Mouse (Mus musculus) embryonic facial prominence, embryonic 11.5 days (tissue): ENCODE results near the gene Macc1. TPM values are rescaled to one million over a fixed set of nuclear protein-coding genes. Genes with fewer than 3 reads are reported as not detected.
A peak's percentile ranks its signal among the peaks of the same experiment; 100 is the strongest.

ENCODE experiments used
- ATAC-seq: fragments of 200-750 bp; cut with Nextera tagmentation; replicated peaks from 2 replicates; pipeline ENCODE4 v1.8.0; 2017; ENCODE audit warnings: low read depth; ENCODE audit not compliant: insufficient number of reproducible peaks, low FRiP score, low TSS enrichment
- DNase-seq: peaks from one replicate; pipeline ENCODE4 v3.0.0-alpha.2; 2015; ENCODE audit warnings: low spot score
- H3K27ac ChIP-seq: fragments of 300-500 bp; sonication (generic); replicated peaks from 2 replicates; pipeline ENCODE4 v1.5.1; 2014; ENCODE audit warnings: mild to moderate bottlenecking, low read depth, low read length, control low read depth
- H3K27me3 ChIP-seq: fragments of 300-500 bp; sonication (generic); 2 replicates; pipeline ENCODE4 v1.6.1; 2014; ENCODE audit warnings: mild to moderate bottlenecking, low read length, moderate library complexity, mixed read lengths; ENCODE audit not compliant: control insufficient read depth, insufficient read depth
- H3K36me3 ChIP-seq: fragments of 300-500 bp; sonication (generic); replicated peaks from 2 replicates; pipeline ENCODE4 v1.6.1; 2014; ENCODE audit warnings: low read depth, mild to moderate bottlenecking, low read length, moderate library complexity, mixed read lengths; ENCODE audit not compliant: control insufficient read depth, insufficient read depth
- H3K4me1 ChIP-seq: fragments of 300-500 bp; sonication (generic); 2 replicates; pipeline ENCODE4 v1.6.1; 2014; ENCODE audit warnings: low read length, mixed read lengths; ENCODE audit not compliant: control insufficient read depth, insufficient read depth
- H3K4me2 ChIP-seq: fragments of 300-500 bp; sonication (generic); 2 replicates; pipeline ENCODE4 v1.6.1; 2014; ENCODE audit warnings: low read depth, mild to moderate bottlenecking, control low read depth, low read length, moderate library complexity
- H3K4me3 ChIP-seq: fragments of 300-500 bp; sonication (generic); 2 replicates; pipeline ENCODE4 v1.5.1; 2014; ENCODE audit warnings: low read depth, low read length, control low read depth
- H3K9ac ChIP-seq: fragments of 300-500 bp; sonication (generic); replicated peaks from 2 replicates; pipeline ENCODE4 v1.6.1; 2014; ENCODE audit warnings: mild to moderate bottlenecking, control low read depth, low read length
- H3K9me3 ChIP-seq: fragments of 300-500 bp; sonication (generic); replicated peaks from 2 replicates; pipeline ENCODE4 v1.6.1; 2016; ENCODE audit warnings: mild to moderate bottlenecking, low read length, inconsistent platforms, mixed read lengths; ENCODE audit not compliant: control insufficient read depth
- WGBS: fragments of 180-500 bp; shearing (Covaris S2); extraction: QIAGEN DNeasy Blood & Tissue Kit; methylation state at CpG from one replicate; pipeline ENCODE4 v1.1.7; 2014; 5-methylcytosine and 5-hydroxymethylcytosine counted together
- polyA plus RNA-seq: library from polyadenylated mRNA; unstranded; fragments of >200 nt; fragmentation: Nextera tagmentation; extraction: Ambion mirVana; gene quantifications from 2 replicates; pipeline ENCODE4 v1.2.1, GENCODE M21; 2014

The Macc1 gene
- polyA plus RNA-seq, 1 experiment from 2014 or later: 1.1 TPM

DNA sequence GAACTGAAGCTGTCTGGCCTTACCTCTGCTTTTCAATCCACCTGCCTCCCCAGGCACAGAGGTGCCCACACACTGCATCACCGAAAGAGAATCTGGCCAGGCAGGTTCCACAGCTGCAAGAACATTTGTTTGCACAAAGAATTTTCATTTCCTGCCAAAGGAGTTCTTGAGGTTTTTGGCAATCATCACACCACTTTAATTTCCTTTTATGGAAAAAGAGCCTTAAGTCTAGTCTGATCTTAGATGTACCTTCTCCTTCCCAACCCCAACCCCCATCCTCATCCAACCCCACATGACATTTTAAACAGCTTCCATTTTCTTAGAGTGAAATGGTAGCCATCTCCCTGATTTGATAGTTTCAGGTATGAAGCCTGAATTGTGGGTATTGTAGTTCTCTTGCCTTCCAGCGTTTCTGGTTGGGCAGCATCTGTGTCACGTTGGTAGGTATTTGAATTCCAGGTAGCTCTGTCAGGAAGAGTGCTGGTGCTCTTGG is 76.2 kb downstream of the Macc1 start:
- H3K9me3 ChIP-seq: no peaks in the 10 kb centered on the region
- no peak for ATAC-seq
- peak; percentile 24 for DNase-seq
- no peak overlapping the region for H3K4me2 ChIP-seq
- WGBS: 53% methylated on average over 3 of the region's 3 CpGs
- H3K27ac ChIP-seq: no peak overlapping the region
- H3K9ac ChIP-seq: no peak overlapping the region
- no peaks in the 10 kb centered on the region for H3K36me3 ChIP-seq
- H3K4me1 ChIP-seq: no peaks in the 10 kb centered on the region
- no peaks in the 10 kb centered on the region for H3K27me3 ChIP-seq
- H3K4me3 ChIP-seq: no peak overlapping the region

GRCm38 (mm10) chr12:119398046-119398659 is 84.1 kb downstream of the Macc1 start:
- H3K9me3 ChIP-seq: no peaks in the 10 kb centered on the region
- no peaks in the 10 kb centered on the region for H3K4me1 ChIP-seq
- no peak overlapping the region for H3K27ac ChIP-seq
- ATAC-seq: no peak
- H3K9ac ChIP-seq: no peak overlapping the region
- no peak overlapping the region for H3K4me3 ChIP-seq
- no peaks in the 10 kb centered on the region for H3K27me3 ChIP-seq
- no peak for DNase-seq
- no peak overlapping the region for H3K4me2 ChIP-seq
- H3K36me3 ChIP-seq: no peaks in the 10 kb centered on the region
- 87% methylated on average over 2 of the region's 2 CpGs for whole genome bisulfite sequencing

- H3K4me3 ChIP-seq: no peak overlapping the region
- H3K36me3 ChIP-seq: no peaks in the 10 kb centered on the region
- DNase-seq (no peak), ATAC-seq (no peak)
- H3K9ac ChIP-seq: no peak overlapping the region
- no peaks in the 10 kb centered on the region for H3K27me3 ChIP-seq
- H3K4me2 ChIP-seq: no peak overlapping the region
- 91% methylated on average over 1 of the region's 1 CpGs for WGBS
- no peaks in the 10 kb centered on the region for H3K4me1 ChIP-seq
- no peaks in the 10 kb centered on the region for H3K9me3 ChIP-seq
- no peak overlapping the region for H3K27ac ChIP-seq
Observed at GRCm38 (mm10) chr12:119402273-119402672, 88.2 kb downstream of the Macc1 start.

DNA sequence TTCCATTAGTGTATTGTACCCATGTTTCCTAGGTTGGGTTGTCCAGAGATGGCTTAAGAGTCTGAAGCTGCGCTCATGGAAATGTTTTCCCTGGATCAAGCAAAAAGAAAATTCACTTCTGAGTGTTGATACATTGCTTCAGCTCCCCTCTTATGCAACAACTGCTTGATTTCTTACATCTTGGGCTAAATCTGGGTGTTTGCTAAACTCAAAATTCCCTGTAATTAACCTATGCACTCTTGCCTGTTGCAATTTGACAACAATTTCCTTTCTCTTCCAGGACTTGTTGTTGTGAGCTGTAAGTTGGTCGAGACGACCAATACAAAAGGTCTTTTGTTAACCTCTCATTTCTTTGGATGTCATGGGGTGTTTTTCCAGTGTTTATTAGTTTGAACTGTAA is 88.7 kb downstream of the Macc1 start:
- no peak overlapping the region for H3K4me2 ChIP-seq
- no peaks in the 10 kb centered on the region for H3K27me3 ChIP-seq
- H3K4me1 ChIP-seq: no peaks in the 10 kb centered on the region
- no peak overlapping the region for H3K9ac ChIP-seq
- DNase-seq (no peak), ATAC-seq (no peak)
- H3K27ac ChIP-seq: no peak overlapping the region
- H3K4me3 ChIP-seq: no peak overlapping the region
- 34% methylated on average over 3 of the region's 3 CpGs for WGBS
- no peaks in the 10 kb centered on the region for H3K9me3 ChIP-seq
- H3K36me3 ChIP-seq: no peaks in the 10 kb centered on the region

DNA sequence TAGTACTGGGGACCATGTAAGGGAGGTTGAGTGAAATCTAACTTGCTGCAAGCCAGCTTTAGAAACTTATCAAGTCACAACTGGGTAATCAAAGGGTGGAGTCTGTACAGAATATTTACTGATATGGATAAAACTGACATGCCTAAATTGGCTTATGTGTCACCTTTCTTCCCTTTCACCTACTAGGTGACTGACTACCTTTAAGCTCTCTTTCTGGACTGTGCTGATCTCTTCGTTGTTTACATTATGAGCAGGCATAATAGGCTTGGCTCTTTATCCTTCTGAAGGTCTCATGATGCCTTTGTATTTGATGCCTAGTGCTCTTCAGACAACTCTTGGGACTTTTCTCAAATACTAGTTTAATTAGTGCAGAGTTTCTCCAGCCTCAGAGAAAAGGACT is 90.7 kb downstream of the Macc1 start:
- no peak overlapping the region for H3K4me3 ChIP-seq
- no peak for ATAC-seq

GRCm38 (mm10) chr12:119410522-119410921 is 96.5 kb downstream of the Macc1 start:
- no peaks in the 10 kb centered on the region for H3K9me3 ChIP-seq
- DNase-seq (no peak), ATAC-seq (no peak)
- no peaks in the 10 kb centered on the region for H3K4me1 ChIP-seq
- H3K36me3 ChIP-seq: no peaks in the 10 kb centered on the region
- H3K9ac ChIP-seq: no peak overlapping the region
- H3K4me3 ChIP-seq: no peak overlapping the region
- H3K4me2 ChIP-seq: no peak overlapping the region
- no peak overlapping the region for H3K27ac ChIP-seq
- H3K27me3 ChIP-seq: no peaks in the 10 kb centered on the region

More for the DNA sequence above, 90.7 kb downstream of the Macc1 start:
- Histone ChIP-seq H3K4me1 (no peaks in the 10 kb centered on the region), H3K27me3 (no peaks in the 10 kb centered on the region), H3K27ac (no peak overlapping the region), H3K9ac (no peak overlapping the region), H3K9me3 (no peaks in the 10 kb centered on the region), H3K36me3 (no peaks in the 10 kb centered on the region), H3K4me2 (no peak overlapping the region)
- no peak for DNase-seq
- 91% methylated on average over 1 of the region's 1 CpGs for WGBS

DNA sequence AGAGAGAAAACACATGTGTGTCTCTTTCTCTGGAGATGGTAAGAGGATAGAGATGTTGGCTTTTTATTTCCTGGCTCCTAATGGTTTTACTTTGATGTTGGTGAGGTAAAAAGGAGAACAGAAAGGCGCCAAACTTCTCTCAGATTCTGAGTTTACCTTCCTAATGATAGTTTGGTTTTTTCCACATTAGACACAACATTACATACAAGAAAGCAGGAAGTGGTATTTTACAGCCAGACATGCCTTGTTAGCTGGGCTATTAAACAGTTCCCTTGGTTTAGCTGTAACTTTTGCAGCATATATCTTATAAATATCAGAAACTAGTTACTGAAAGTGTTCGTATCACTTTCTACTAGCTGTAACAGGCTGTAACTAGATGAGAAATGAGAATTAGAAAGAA is 96.9 kb downstream of the Macc1 start:
- H3K9me3 ChIP-seq: no peaks in the 10 kb centered on the region
- WGBS: 72% methylated on average over 2 of the region's 2 CpGs
- no peaks in the 10 kb centered on the region for H3K27me3 ChIP-seq
- no peak overlapping the region for H3K4me3 ChIP-seq
- no peaks in the 10 kb centered on the region for H3K36me3 ChIP-seq
- no peak overlapping the region for H3K27ac ChIP-seq
- DNase-seq (no peak), ATAC-seq (no peak)
- H3K9ac ChIP-seq: no peak overlapping the region
- H3K4me1 ChIP-seq: no peaks in the 10 kb centered on the region
- H3K4me2 ChIP-seq: no peak overlapping the region

DNA sequence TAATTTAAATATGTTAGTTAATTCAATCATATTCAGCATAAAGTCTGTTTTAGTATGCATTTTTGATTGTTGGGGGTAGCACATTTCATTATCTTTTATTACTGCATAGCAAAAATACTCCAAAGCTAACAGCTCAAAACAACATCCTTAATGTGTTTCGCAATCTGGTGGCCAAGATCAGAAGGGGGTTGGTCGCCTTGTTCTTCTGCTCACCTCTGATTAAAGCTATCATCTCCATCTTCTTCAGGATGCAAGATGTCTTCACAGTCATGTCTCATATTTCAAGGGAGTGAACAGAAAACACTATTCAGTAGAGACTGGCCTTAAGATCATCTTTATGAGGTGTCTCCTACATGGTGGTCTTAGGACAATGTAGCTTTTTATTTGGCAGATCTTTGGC is 97.9 kb downstream of the Macc1 start:
- no peaks in the 10 kb centered on the region for H3K36me3 ChIP-seq
- H3K9me3 ChIP-seq: no peaks in the 10 kb centered on the region
- H3K27me3 ChIP-seq: no peaks in the 10 kb centered on the region
- DNase-seq (no peak), ATAC-seq (no peak)
- no peak overlapping the region for H3K9ac ChIP-seq
- H3K4me3 ChIP-seq: no peak overlapping the region
- no peak overlapping the region for H3K4me2 ChIP-seq
- 76% methylated on average over 2 of the region's 2 CpGs for WGBS
- H3K27ac ChIP-seq: no peak overlapping the region
- H3K4me1 ChIP-seq: no peaks in the 10 kb centered on the region
